ENCODE assay signal across 9 mouse cellular contexts in the genomic region with DNA sequence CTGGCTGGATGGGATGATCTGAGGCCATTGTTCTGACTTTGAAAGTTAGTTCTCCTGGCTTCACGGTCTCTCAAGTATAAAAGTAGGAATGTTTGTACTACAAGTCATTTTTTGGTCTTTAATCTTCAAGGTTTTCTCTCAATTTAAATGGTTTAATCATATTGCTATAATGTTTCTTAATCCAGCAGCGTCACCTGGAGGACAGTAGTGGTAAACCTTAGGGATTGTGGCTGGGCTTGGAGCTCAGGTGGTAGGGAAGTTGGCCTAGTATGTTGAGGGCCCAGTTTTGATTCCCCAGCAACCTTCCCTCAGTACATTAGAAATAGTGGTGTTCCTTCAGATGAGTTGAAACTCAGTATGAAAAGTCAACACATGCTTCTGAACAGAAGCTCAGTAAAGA. TPM values are rescaled to one million over a fixed set of nuclear protein-coding genes. Genes with fewer than 3 reads are reported as not detected.
DNase-seq lines count a peak whose midpoint lies in the region; ATAC-seq and TF ChIP-seq lines count a peak whose summit lies in the region.
"Had no signal": no experiment of that assay in that cellular context is flagged by ENCODE, and none has a peak within 500 bp of the region (broad histone marks: within the 10 kb centered on the region; RNA-seq: fewer than 3 reads in every experiment).

No protein-coding gene starts in this region.

- peaks cover under 1% of the 10 kb centered on the region; the same call in 1 of the 2 replicates for H3K27me3 ChIP-seq in G1E (ENCODE audit: insufficient read depth, low read length)
- H3K27me3 ChIP-seq: embryonic facial prominence, embryonic 13.5 days; limb, embryonic 13.5 days had no signal

- peaks cover 55% of the 10 kb centered on the region for H3K4me1 ChIP-seq in G1E (ENCODE audit: insufficient read depth, low read depth, low read length)

- peak; percentile 55 for DNase-seq in kidney, adult 9 months
- no peak for DNase-seq in kidney, adult 18-20 months
- peak; percentile 14 for DNase-seq in G1E (ENCODE audit: low spot score)
- DNase-seq in natural killer cell, adult 2 months (ENCODE audit: low spot score in 2 of 2) = peak; percentile 27 to 49
- DNase-seq in urinary bladder, postnatal 36 days (ENCODE audit: low spot score in 2 of 2) = no peak
- no peak for DNase-seq in Muller cell, postnatal 12 days (ENCODE audit: inconsistent ontology term)

- no peak overlapping the region; the same call in 1 of the 2 replicates for H3K4me3 ChIP-seq in G1E (ENCODE audit: low read depth, low read length)
- H3K4me3 ChIP-seq: embryonic facial prominence, embryonic 13.5 days; limb, embryonic 13.5 days had no signal

- H3K36me3 ChIP-seq in G1E (replicated peaks) = peaks cover 56% of the 10 kb centered on the region

- H3K9me3 ChIP-seq in G1E (replicated peaks) = no peaks in the 10 kb centered on the region
- H3K9me3 ChIP-seq: embryonic facial prominence, embryonic 13.5 days; limb, embryonic 13.5 days had no signal

- no peak for TF ChIP-seq CTCF in G1E (IDR thresholded peaks at IDR 0.05; ENCODE audit: low read depth, low read length)

- no peak for ATAC-seq in G1E (ENCODE audit: extremely low read depth, insufficient number of reproducible peaks, low FRiP score, poor library complexity, severe bottlenecking)
- 0 out of 2 replicates have a peak, but pooled peaks have one; percentile 42 for ATAC-seq in erythroblast, adult 5-6 weeks (replicated peaks; ENCODE audit: low FRiP score, poor library complexity, severe bottlenecking)

RNA-seq across cellular contexts. Expression of a gene that starts 3.0 kb away (rescaled TPM):
- 363 and 413 TPM in 2 replicates for total RNA-seq in G1E (2014; fragmentation: Nextera tagmentation)
- total RNA-seq in G1E (2017) = 119 and 129 TPM in 2 replicates
- 86.4 and 95.6 TPM in 2 replicates for polyA plus RNA-seq in G1E (2012)
- 91.3 and 122 TPM in 2 replicates for total RNA-seq in erythroblast, adult 5-6 weeks (2015; ENCODE audit: low replicate concordance)
- 74.4 and 102 TPM in 2 replicates for total RNA-seq in erythroblast, adult 5-6 weeks (2017; ENCODE audit: low replicate concordance)

Comparison
In these comparisons a context has a peak if more than half of its experiments do, and no peak if none do; other contexts are left out.
1. DNase-seq: peak in kidney, adult 9 months (single experiment), G1E (single experiment) and natural killer cell, adult 2 months (2 of 2); none in kidney, adult 18-20 months (single experiment), urinary bladder, postnatal 36 days (0 of 2) and Muller cell, postnatal 12 days (single experiment).